In genomic region chr5:143548922-143549321, GRCm38 (mm10) we compare ENCODE assay signal across 7 mouse cellular contexts. TPM values are rescaled to one million over a fixed set of nuclear protein-coding genes. Genes with fewer than 3 reads are reported as not detected.
A peak's percentile ranks its signal among the peaks of the same experiment; 100 is the strongest.
DNase-seq lines count a peak whose midpoint lies in the region; ATAC-seq and TF ChIP-seq lines count a peak whose summit lies in the region.
"Not testable (repeated sequence)": the region's sequence is repeated elsewhere in the genome, so short reads cannot be mapped to it uniquely, and the experiment has no call there.

No protein-coding gene starts in this region.

- peak overlapping the region; percentile 80 for H3K9ac ChIP-seq in heart, embryonic 15.5 days
- H3K9ac ChIP-seq in kidney, embryonic 14.5 days (ENCODE audit: low read depth, low read length) = peak overlapping the region; percentile 73
- peak overlapping the region; percentile 92 for H3K9ac ChIP-seq in liver, embryonic 13.5 days
- H3K9ac ChIP-seq in midbrain, embryonic 14.5 days (replicated peaks; ENCODE audit: low read length) = peak overlapping the region; percentile 66

- H3K36me3 ChIP-seq in heart, embryonic 15.5 days; kidney, embryonic 14.5 days (ENCODE audit: control insufficient read depth, insufficient read depth, low read length); midbrain, embryonic 14.5 days (ENCODE audit: control insufficient read depth, insufficient read depth, low read length); spleen, adult 2 months (ENCODE audit: control insufficient read depth, insufficient read depth, low read length): not testable (repeated sequence)
- H3K36me3 ChIP-seq in liver, embryonic 13.5 days = peaks cover 14% of the 10 kb centered on the region; the same call in 1 of the 2 replicates

- 0 out of 2 replicates have a peak, but pooled peaks have one; percentile 16 for ATAC-seq in heart, embryonic 15.5 days (replicated peaks; ENCODE audit: insufficient number of reproducible peaks, insufficient read depth, low FRiP score, low read depth)
- ATAC-seq in kidney, embryonic 14.5 days (ENCODE audit: low FRiP score, low TSS enrichment) = peak; percentile 55
- peak; percentile 24 for ATAC-seq in liver, embryonic 13.5 days (ENCODE audit: low read depth)
- ATAC-seq in midbrain, embryonic 14.5 days (ENCODE audit: low FRiP score, low TSS enrichment) = not testable (repeated sequence)

- not testable (repeated sequence) for DNase-seq in liver, embryonic 13.5 days
- DNase-seq in midbrain, embryonic 14.5 days = peak; percentile 41
- DNase-seq in spleen, adult 2 months (ENCODE audit: low read depth in 1 of 2, low spot score in 2 of 2) = peak in 1 of 2 experiments; percentile 11

- H3K4me2 ChIP-seq in heart, embryonic 15.5 days = peak overlapping the region; percentile 93
- H3K4me2 ChIP-seq in kidney, embryonic 14.5 days (replicated peaks; ENCODE audit: low read depth, low read length) = peak overlapping the region; percentile 95
- peak overlapping the region; percentile 94 for H3K4me2 ChIP-seq in liver, embryonic 13.5 days
- H3K4me2 ChIP-seq in midbrain, embryonic 14.5 days (ENCODE audit: low read length) = peak overlapping the region; percentile 80

- WGBS in bone marrow, adult 2 months = under 1% methylated on average over 26 of the region's 28 CpGs
- WGBS in heart, embryonic 15.5 days = under 1% methylated on average over 14 of the region's 28 CpGs
- under 1% methylated on average over 25 of the region's 28 CpGs for WGBS in kidney, embryonic 14.5 days
- under 1% methylated on average over 28 of the region's 28 CpGs for WGBS in liver, embryonic 13.5 days (ENCODE audit: insufficient replicate concordance)
- under 1% methylated on average over 27 of the region's 28 CpGs for whole genome bisulfite sequencing in midbrain, embryonic 14.5 days
- WGBS in spleen, adult 2 months = under 1% methylated on average over 27 of the region's 28 CpGs

- TF ChIP-seq POLR2A in bone marrow, adult 2 months (IDR thresholded peaks at IDR 0.05; ENCODE audit: borderline replicate concordance, control insufficient read depth, low read depth, low read length); embryonic fibroblast, embryonic 13.5 days (IDR thresholded peaks at IDR 0.05; ENCODE audit: low read depth, low read length); spleen, adult 2 months (IDR thresholded peaks at IDR 0.05; ENCODE audit: low read depth, low read length): not testable (repeated sequence)

- H3K27ac ChIP-seq in bone marrow, adult 2 months (ENCODE audit: control insufficient read depth, insufficient read depth, low read depth, low read length, poor library complexity); embryonic fibroblast, embryonic 13.5 days (ENCODE audit: insufficient read depth, low read length); spleen, adult 2 months (ENCODE audit: insufficient read depth, low read length): not testable (repeated sequence)
- peak overlapping the region; percentile 73 for H3K27ac ChIP-seq in heart, embryonic 15.5 days
- H3K27ac ChIP-seq in kidney, embryonic 14.5 days (ENCODE audit: low read depth, low read length) = peak overlapping the region; percentile 48; the same call in 1 of the 2 replicates
- peak overlapping the region; percentile 88 for H3K27ac ChIP-seq in liver, embryonic 13.5 days
- H3K27ac ChIP-seq in midbrain, embryonic 14.5 days (replicated peaks; ENCODE audit: low read depth, low read length) = peak overlapping the region; percentile 79

- H3K27me3 ChIP-seq in heart, embryonic 15.5 days; kidney, embryonic 14.5 days (ENCODE audit: control insufficient read depth, insufficient read depth, low read length); midbrain, embryonic 14.5 days (ENCODE audit: control insufficient read depth, insufficient read depth, low read length); spleen, adult 2 months (ENCODE audit: control insufficient read depth, insufficient read depth, low read length): not testable (repeated sequence)
- H3K27me3 ChIP-seq in liver, embryonic 13.5 days = peaks cover 13% of the 10 kb centered on the region; the same call in 1 of the 2 replicates

- not testable (repeated sequence) for TF ChIP-seq CTCF in bone marrow, adult 2 months (IDR thresholded peaks at IDR 0.05; ENCODE audit: control insufficient read depth, insufficient read depth, low read length); embryonic fibroblast, embryonic 13.5 days (IDR thresholded peaks at IDR 0.05; ENCODE audit: borderline replicate concordance, insufficient read depth, low read length); spleen, adult 2 months (IDR thresholded peaks at IDR 0.05; ENCODE audit: extremely low read depth, insufficient read depth, insufficient read length, insufficient replicate concordance)

- not testable (repeated sequence) for H3K9me3 ChIP-seq in heart, embryonic 15.5 days (replicated peaks); kidney, embryonic 14.5 days (ENCODE audit: control insufficient read depth, low read length); liver, embryonic 13.5 days (replicated peaks); midbrain, embryonic 14.5 days (ENCODE audit: control insufficient read depth, low read length)

- H3K4me1 ChIP-seq in bone marrow, adult 2 months (ENCODE audit: control insufficient read depth, insufficient read depth, low read length); embryonic fibroblast, embryonic 13.5 days (ENCODE audit: control insufficient read depth, insufficient read depth, low read length); spleen, adult 2 months (ENCODE audit: control insufficient read depth, insufficient read depth, insufficient read length): not testable (repeated sequence)
- H3K4me1 ChIP-seq in heart, embryonic 15.5 days (replicated peaks) = peaks cover 22% of the 10 kb centered on the region
- H3K4me1 ChIP-seq in kidney, embryonic 14.5 days (ENCODE audit: control insufficient read depth, insufficient read depth, low read length) = peaks cover 13% of the 10 kb centered on the region; the same call in 1 of the 2 replicates
- peaks cover 51% of the 10 kb centered on the region for H3K4me1 ChIP-seq in liver, embryonic 13.5 days (replicated peaks)
- H3K4me1 ChIP-seq in midbrain, embryonic 14.5 days (ENCODE audit: control insufficient read depth, insufficient read depth, low read length) = peaks cover 22% of the 10 kb centered on the region

- peak overlapping the region; percentile 67 for H3K4me3 ChIP-seq in bone marrow, adult 2 months (replicated peaks; ENCODE audit: control insufficient read depth, low read depth, low read length)
- H3K4me3 ChIP-seq in embryonic fibroblast, embryonic 13.5 days (ENCODE audit: insufficient read depth, low read length) = peak overlapping the region; percentile 81
- peak overlapping the region; percentile 72 for H3K4me3 ChIP-seq in heart, embryonic 15.5 days
- peak overlapping the region; percentile 70 for H3K4me3 ChIP-seq in kidney, embryonic 14.5 days (ENCODE audit: low read length)
- peak overlapping the region; percentile 82 for H3K4me3 ChIP-seq in liver, embryonic 13.5 days (replicated peaks)
- peak overlapping the region; percentile 59 for H3K4me3 ChIP-seq in midbrain, embryonic 14.5 days (replicated peaks; ENCODE audit: low read depth, low read length)
- H3K4me3 ChIP-seq in spleen, adult 2 months (ENCODE audit: extremely low read depth, insufficient read depth, insufficient read length) = peak overlapping the region; percentile 66

RNA-seq across cellular contexts. Expression of gene Rac1, which starts 21.1 kb away (rescaled TPM):
- 75.0 and 92.5 TPM in 2 replicates for polyA plus RNA-seq in bone marrow, adult 2 months (2011; ENCODE audit: insufficient read depth, insufficient read length, low replicate concordance, missing spikeins)
- polyA plus RNA-seq in embryonic fibroblast, embryonic 13.5 days (2011; ENCODE audit: insufficient read length, low read depth, missing spikeins) = 474 and 478 TPM in 2 replicates
- 322 and 367 TPM in 2 replicates for polyA plus RNA-seq in heart, embryonic 15.5 days (2015; fragmentation: Nextera tagmentation; extraction: Ambion mirVana)
- 439 and 578 TPM in 2 replicates for polyA plus RNA-seq in kidney, embryonic 14.5 days (2014; fragmentation: Nextera tagmentation; extraction: Ambion mirVana)
- polyA plus RNA-seq in liver, embryonic 13.5 days (2015; fragmentation: Nextera tagmentation; extraction: Ambion mirVana) = 178 and 188 TPM in 2 replicates
- polyA plus RNA-seq in midbrain, embryonic 14.5 days (2014; fragmentation: Nextera tagmentation; extraction: Ambion mirVana) = 425 and 463 TPM in 2 replicates
- 141 and 229 TPM in 2 replicates for polyA plus RNA-seq in spleen, adult 2 months (2012; rRNA removed)
